Mouse (Mus musculus) small intestine, adult 2 months (tissue): Measurements from ENCODE around the gene Phf20. TPM values are rescaled to one million over a fixed set of nuclear protein-coding genes. Genes with fewer than 3 reads are reported as not detected.

Experiments
- H3K27ac ChIP-seq: fragments of 200-500 bp; 2 replicates; pipeline ENCODE4 v1.5.1; 2012; ENCODE audit warnings: low read depth, low read length, control low read depth, inconsistent platforms; ENCODE audit not compliant: insufficient read depth
- H3K27me3 ChIP-seq: fragments of 200-500 bp; 2 replicates; pipeline ENCODE4 v1.6.1; 2012; ENCODE audit warnings: mild to moderate bottlenecking, moderate library complexity, low read length, inconsistent platforms; ENCODE audit not compliant: control insufficient read depth, insufficient read depth
- H3K36me3 ChIP-seq: fragments of 200-500 bp; 2 replicates; pipeline ENCODE4 v1.6.1; 2012; ENCODE audit warnings: mild to moderate bottlenecking, low read length, control low read depth, inconsistent platforms; ENCODE audit not compliant: control insufficient read depth, insufficient read depth
- H3K4me1 ChIP-seq: fragments of 200-500 bp; 2 replicates; pipeline ENCODE4 v1.6.1; 2012; ENCODE audit warnings: low read length, inconsistent platforms, mixed read lengths; ENCODE audit not compliant: control insufficient read depth, insufficient read depth, insufficient read length
- H3K4me3 ChIP-seq: fragments of 200-500 bp; 2 replicates; pipeline ENCODE4 v1.5.1; 2012; ENCODE audit warnings: low read depth, mild to moderate bottlenecking, control low read depth, inconsistent platforms, low read length, moderate library complexity
- CTCF ChIP-seq: fragments of 200-500 bp; IDR thresholded peaks from 2 replicates; pipeline ENCODE4 v1.5.1; 2012; ENCODE audit warnings: low read depth, mild to moderate bottlenecking, control low read depth, inconsistent platforms, low read length, moderate library complexity, mixed read lengths; ENCODE audit not compliant: insufficient replicate concordance, insufficient read length; ENCODE audit errors: extremely low read depth
- POLR2A ChIP-seq: fragments of 200-500 bp; IDR thresholded peaks from 2 replicates; pipeline ENCODE4 v1.6.1; 2012; ENCODE audit warnings: low read depth, mild to moderate bottlenecking, control low read depth, inconsistent platforms, low read length, moderate library complexity
- WGBS: fragments of 180-500 bp; shearing (Covaris S2); methylation state at CpG from one replicate; pipeline ENCODE4 v1.1.7; 2018; 5-methylcytosine and 5-hydroxymethylcytosine counted together
- polyA plus RNA-seq: library from polyadenylated mRNA; depleted of rRNA; stranded (reverse); fragments of >200 nt; gene quantifications from 2 replicates; pipeline ENCODE4 v1.2.3, GENCODE M21; 2012

Gene Phf20
- polyA plus RNA-seq, 1 experiment = 7.1 TPM

DNA sequence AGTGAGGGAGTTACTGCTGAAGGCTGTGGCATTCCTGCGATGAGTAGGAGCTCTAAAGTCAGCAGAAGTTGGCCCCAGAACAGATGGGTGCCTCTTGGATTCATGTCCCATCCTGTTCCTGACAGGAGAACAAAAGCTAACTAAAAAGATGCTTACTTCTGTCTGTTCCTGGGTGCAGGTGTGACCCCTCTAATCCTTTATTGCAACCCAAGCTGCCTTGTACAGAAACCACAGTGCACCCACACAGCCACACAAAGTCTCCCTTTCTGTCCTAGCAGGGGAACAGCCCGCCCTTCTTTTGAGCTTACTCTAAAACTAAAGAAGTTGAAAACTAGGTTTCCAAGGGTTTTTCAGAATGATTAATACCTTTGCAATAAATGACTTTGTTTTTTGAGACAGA lies 92.0 kb downstream of the Phf20 start:
- Histone ChIP-seq H3K4me1 (no peaks in the 10 kb centered on the region), H3K27ac (no peak overlapping the region), H3K27me3 (no peaks in the 10 kb centered on the region), H3K4me3 (no peak overlapping the region), H3K36me3 (peaks cover 14% of the 10 kb centered on the region; the same call in 1 of the 2 replicates)
- 92% methylated on average over 2 of the region's 2 CpGs for WGBS
- TF ChIP-seq CTCF (no peak), POLR2A (no peak)

DNA sequence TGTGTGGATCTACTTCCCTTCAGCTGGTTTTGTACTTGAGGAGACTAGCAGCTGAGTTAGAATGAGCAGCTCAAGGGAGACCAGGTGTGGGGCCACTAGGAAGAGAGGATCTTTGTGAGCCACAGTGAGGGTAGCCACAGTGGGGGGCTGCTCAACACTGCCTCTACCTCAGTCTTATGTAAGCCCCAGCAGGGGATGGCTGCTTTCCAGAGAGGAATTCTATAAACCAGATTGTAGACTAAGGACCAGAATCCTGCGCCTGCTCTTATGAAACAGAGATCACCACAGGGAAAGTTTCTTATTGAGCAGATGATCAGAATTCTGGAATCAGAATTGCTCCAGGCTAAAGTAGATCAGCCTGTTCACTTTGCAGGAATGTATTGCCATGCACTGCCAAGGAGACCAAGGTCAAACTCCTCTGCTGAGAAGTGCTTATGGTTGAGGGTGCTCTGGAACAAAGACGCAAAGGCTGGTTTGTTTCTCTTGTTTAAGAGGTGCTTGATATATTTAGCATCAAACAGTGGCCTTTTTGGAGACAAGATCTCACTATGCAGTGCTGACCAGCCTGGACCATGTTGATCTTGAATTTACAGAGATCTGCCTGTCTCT lies 93.4 kb downstream of the Phf20 start:
- H3K4me3 ChIP-seq = no peak overlapping the region
- no peaks in the 10 kb centered on the region for H3K27me3 ChIP-seq
- H3K36me3 ChIP-seq = peaks cover 14% of the 10 kb centered on the region; the same call in 1 of the 2 replicates
- WGBS = 82% methylated on average over 2 of the region's 2 CpGs
- TF ChIP-seq POLR2A = no peak
- TF ChIP-seq CTCF = no peak
- no peaks in the 10 kb centered on the region for H3K4me1 ChIP-seq
- no peak overlapping the region for H3K27ac ChIP-seq

DNA sequence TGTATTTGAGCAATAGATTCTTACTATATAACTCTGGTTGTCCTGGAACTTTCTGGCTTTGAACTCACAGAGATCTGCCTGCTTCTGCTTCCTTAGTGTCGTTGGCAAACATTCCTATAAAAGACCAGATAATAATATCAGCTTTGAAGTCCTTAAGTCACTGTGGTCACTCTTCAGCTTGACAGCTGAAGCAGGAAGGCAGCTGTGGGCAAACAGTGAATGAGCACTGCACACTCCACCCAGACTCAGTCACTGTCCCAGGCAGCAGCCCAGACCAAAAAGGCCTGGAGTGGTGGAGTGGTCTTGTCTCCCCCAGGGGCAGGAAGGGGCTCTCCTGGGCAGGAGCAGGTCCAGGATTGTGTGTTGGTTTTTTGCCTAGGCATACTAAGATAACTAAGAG lies 95.7 kb downstream of the Phf20 start:
- H3K4me1 ChIP-seq = peaks cover 17% of the 10 kb centered on the region
- H3K27me3 ChIP-seq = no peaks in the 10 kb centered on the region
- peaks cover 7% of the 10 kb centered on the region; the same call in 1 of the 2 replicates for H3K36me3 ChIP-seq
- 86% methylated on average over 1 of the region's 1 CpGs for WGBS
- H3K27ac ChIP-seq = no peak overlapping the region
- no peak overlapping the region for H3K4me3 ChIP-seq
- no peak for TF ChIP-seq CTCF
- TF ChIP-seq POLR2A = no peak

DNA sequence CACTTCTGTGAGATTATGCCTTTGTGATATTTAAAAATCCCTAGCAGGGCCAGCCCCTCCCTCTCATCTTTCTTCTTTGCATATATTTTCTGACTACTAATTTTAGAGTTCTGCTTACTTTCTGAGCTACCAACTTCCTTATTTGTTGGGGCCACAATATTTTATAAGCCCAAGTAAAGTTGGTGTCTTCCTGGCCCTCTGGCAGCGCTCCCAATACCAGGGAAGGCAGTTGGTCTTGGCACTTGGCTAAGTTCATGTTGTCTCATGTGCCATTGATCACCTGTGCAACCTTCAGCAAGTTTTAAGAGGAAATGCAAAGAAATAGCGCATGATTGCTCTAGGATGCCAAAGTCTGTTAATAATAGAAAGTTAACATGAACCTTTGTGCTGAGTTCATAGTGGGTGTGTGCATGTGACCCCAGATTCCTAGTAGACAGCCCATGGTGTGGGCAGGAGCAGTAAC lies 99.4 kb downstream of the Phf20 start:
- H3K36me3 ChIP-seq = peaks cover 3% of the 10 kb centered on the region
- H3K27ac ChIP-seq = peak overlapping the region; percentile 80
- no peaks in the 10 kb centered on the region for H3K27me3 ChIP-seq
- H3K4me3 ChIP-seq = no peak overlapping the region
- TF ChIP-seq POLR2A (no peak), CTCF (no peak)
- H3K4me1 ChIP-seq = peaks cover 21% of the 10 kb centered on the region
- WGBS = 26% methylated on average over 2 of the region's 2 CpGs

DNA sequence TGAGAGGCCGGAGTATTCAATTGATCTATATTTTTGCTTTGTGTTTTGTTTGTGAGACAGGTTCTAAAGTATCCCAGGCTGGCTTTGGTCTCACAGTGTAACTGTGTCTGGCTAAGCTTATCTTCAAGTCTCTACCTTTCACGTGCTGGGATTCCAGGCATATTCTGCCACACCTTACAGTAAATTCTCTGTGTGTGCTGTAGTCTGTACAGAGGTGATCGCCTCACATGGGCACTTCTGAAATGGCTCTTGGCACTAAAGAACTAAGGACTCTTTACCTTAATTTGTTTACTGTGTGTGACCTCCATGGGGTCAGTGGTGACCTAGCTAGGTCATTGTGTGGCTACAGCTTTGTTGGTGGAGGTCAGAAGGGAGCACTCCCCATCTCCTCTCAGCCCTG lies 99.9 kb downstream of the Phf20 start:
- Histone ChIP-seq H3K27ac (peak overlapping the region; percentile 80), H3K4me3 (no peak overlapping the region), H3K36me3 (peaks cover 3% of the 10 kb centered on the region), H3K27me3 (no peaks in the 10 kb centered on the region), H3K4me1 (peaks cover 22% of the 10 kb centered on the region)
- WGBS = 32% methylated on average over 3 of the region's 3 CpGs
- TF ChIP-seq POLR2A (no peak), CTCF (no peak)

DNA sequence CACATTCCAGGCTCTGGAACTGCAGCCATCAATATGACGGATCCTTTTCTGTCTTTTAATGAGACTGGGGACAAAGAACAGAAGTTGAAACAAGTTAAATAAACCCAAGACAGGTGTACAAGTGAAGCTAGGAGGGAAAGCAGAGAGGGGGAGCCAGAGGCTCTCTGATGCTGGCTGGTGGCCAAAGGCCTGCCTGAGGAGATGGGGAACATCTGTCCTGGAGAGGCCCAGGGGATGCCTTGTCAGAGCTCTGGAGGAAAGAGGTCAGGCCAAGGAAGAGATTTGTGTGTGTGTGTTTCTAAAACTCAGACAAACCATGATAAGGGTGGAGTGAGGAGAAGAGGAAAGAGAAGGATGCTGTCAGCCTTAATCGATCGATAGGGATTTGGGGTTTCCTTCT lies 101.4 kb downstream of the Phf20 start:
- peaks cover 22% of the 10 kb centered on the region for H3K4me1 ChIP-seq
- TF ChIP-seq POLR2A (no peak), CTCF (no peak)
- H3K27me3 ChIP-seq = no peaks in the 10 kb centered on the region
- WGBS = 63% methylated on average over 3 of the region's 3 CpGs
- H3K4me3 ChIP-seq = no peak overlapping the region
- peaks cover 3% of the 10 kb centered on the region for H3K36me3 ChIP-seq
- no peak overlapping the region for H3K27ac ChIP-seq

DNA sequence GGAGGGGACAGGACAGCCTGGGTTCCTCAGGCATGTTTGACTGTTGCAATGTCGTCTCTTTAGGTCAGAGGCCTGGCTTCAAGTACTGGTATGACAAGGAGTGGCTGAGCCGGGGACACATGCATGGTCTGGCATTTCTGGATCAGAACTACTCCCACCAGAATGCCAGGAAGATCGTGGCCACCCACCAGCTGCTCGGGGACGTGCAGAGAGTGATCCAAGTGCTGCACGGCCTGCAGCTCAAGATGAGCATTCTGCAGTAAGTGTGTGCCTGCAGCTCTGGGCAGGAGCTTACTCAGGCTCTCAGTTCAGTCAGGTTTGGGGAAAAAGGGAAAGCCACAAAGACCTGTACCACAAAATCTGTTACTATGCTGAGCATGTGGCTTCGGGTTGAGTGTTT lies 102.2 kb downstream of the Phf20 start:
- TF ChIP-seq CTCF = no peak
- TF ChIP-seq POLR2A = no peak
- H3K4me1 ChIP-seq = peaks cover 22% of the 10 kb centered on the region
- no peak overlapping the region for H3K4me3 ChIP-seq
- peaks cover 8% of the 10 kb centered on the region for H3K36me3 ChIP-seq
- H3K27ac ChIP-seq = no peak overlapping the region
- H3K27me3 ChIP-seq = no peaks in the 10 kb centered on the region
- 81% methylated on average over 7 of the region's 7 CpGs for WGBS
